Mouse (Mus musculus) embryo, embryonic 9.5 days (tissue): Measurements from ENCODE around the gene Cbx4.
"Not testable (repeated sequence)": the region's sequence is repeated elsewhere in the genome, so short reads cannot be mapped to it uniquely, and the experiment has no call there.

Experiments used
- DNase-seq: peaks from one replicate; pipeline ENCODE4 v3.0.0-alpha.2; 2017; ENCODE audit errors: extremely low spot score

Gene Cbx4

DNA sequence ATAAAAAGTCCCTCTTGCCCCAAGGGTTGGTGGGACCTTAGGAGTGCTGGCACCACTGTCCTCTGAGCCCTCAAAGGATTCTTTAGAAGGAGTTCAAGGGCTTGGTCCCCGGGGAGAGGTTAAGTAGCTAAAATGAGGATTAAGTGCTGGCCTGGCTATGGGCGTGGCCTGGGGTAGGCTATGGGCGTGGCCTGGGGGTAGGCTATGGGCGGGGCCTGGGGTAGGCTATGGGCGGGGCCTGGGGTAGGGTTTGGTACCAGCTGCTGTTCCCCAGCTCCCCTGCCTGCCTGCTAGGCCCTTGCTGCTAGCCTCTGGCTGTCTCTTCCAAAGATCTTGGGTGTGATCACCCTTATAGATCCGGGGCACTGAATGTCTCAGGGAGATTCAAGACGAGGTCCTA, 25.3 kb upstream of the Cbx4 start:
- DNase-seq = peak; percentile 64

DNA sequence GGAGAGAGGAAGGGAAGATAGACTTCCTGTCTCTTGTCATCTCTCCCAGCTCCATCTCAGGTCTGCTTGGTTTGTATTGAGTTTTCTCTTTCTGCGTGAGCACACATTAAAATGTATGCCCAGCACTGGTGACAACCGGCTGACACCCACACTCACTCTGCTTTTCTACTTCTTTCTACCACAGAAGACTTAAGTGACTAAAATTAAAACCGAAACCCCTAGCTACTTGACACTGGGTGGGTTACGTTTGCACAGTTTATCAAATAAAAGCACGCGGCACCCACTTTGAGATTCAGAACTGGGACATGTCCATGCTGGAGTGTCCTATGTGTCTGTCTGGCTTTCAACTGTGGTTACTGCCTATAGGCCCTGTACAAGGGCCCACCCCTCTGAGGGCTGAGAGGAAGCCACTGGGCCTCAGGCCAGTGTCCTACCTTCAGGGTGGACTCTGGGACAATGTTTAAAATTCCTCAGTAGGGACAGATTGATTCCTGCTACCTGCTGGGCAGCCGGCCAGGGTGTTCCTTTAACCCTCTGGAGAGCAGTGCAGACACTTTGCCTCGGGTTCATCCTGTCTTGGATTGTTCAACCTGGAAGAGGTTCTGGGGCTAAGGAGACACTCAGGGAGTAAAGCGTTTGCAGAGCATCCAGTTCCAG, 23.5 kb upstream of the Cbx4 start:
- no peak for DNase-seq

DNA sequence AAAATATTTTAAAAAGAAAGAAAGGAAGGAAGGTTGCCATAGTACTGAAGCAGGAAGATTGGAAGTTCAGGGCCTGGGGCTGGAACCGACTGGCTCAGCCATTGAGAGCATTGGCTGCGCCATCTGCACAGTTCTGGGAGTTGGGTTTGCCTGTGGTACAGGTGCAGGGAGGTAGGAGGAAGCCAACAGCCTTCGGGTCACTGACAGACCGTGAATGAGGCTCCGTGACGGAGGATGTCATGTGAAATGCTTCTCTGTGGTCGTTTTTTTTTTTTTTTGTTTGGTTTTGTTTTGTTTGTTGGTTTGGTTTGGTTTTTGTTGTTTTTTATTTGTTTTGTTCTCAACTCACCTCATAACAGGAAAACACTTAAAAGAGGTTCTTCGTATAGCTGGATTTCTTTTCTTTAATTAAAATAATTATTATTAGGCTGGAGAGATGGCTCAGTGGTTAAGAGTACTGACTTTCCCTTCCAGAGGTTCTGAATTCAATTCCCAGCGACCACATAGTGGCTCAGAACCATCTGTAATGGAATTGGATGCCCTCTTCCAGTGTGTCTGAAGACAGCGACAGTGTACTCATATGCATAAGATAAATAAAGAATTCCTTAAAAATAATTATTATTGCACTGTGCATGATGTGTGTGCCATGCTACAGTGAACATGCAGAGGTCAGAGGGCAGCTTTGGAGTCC, 22.7 kb upstream of the Cbx4 start:
- DNase-seq = no peak

DNA sequence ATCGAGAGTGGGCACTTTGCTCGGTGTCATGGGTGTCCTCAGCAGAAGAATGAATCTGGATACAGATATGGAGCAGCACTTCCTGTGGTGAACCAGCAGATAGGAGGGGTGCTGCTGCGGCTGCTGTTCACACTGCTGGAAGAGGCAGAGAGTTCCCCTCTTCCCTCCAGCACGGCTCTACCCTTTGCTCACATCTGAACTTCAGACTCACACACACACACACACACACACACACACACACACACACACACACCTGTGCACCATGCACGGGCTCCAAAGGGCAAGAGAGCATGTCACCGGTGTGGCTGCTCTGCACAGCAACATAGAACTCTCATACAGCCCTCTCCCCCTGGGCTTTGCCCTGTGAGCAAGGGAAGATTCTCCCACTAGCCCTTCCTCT, 20.3 kb upstream of the Cbx4 start:
- no peak for DNase-seq

DNA sequence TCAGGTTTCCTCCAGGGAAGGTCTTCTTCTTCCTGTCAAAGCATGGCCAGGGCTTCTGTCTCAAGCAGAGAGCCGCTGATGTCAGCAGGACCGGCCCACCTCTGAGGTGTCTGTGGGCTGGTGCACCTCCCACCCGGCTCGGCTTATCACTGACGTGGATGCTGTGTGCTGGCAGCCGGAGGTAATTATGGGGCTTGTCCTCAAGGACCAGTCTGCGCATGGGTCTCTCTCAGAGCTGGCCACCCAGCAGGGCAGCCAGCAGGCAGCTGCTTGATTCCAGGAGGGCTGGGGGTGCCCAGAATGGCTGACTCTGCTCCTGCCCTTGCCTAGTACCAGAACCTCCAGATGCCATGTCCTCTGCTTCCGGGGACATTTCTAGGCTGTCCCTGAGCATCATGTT, 19.7 kb upstream of the Cbx4 start:
- no peak for DNase-seq

DNA sequence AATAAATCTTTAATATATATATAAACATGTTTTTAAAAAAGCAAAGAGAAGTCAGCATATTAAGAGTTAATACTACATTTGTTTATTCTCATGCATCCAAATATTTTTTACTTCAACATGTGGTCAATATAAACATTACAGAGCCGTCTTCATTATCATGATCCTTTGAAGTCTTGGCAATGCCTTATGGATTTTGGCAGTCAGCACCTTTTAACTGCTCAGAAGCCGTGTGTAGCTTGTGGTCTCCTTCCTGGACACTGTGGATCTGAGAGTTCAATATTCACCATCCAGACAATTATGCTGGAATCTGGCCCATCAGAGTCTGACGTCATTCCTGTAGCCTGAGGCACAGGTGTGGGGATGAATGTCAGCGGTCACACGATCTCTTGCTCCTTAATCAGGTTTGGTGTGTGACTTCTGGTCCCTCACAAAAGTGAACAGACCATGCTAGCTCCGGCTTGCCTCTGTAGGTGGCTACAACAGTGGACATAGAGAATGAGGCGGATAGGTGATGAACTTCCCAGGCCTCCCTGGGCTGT, 19.1 kb upstream of the Cbx4 start:
- no peak for DNase-seq

DNA sequence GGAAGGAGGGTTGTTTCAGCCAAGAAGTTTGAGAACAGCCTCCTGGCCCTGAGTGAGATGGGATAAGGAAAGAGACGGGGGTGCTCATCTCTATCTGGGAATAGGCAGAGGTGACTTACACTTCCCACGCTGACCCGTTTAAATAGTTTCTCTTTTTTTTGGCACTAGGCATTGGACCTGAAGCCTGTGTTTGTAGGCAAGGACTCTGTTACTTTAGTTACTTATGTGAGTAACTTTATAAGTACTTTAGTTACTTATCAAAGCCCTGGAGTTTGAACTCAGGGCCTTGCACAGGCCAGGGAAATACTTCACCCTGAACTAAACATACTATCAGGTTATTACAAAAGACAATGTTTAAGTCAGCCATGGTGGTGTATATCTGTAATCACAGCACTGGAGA, 18.0 kb upstream of the Cbx4 start:
- DNase-seq = no peak

DNA sequence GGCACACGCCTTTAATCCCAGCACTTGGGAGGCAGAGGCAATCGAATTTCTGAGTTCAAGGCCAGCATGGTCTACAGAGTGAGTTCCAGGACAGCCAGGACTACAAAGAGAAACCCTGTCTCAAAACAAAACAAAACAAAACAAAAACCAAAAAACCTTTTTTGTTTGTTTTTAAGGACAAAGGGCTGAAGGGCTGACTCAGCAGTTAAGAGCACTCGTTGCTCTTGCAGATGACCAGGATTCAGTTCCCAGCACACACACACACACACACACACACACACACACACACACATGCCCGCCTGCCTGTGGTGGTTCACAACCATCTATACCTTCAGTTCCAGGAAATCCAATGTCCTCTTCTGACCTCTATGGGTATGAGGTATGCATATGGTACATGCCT, 14.3 kb upstream of the Cbx4 start:
- DNase-seq = not testable (repeated sequence)

DNA sequence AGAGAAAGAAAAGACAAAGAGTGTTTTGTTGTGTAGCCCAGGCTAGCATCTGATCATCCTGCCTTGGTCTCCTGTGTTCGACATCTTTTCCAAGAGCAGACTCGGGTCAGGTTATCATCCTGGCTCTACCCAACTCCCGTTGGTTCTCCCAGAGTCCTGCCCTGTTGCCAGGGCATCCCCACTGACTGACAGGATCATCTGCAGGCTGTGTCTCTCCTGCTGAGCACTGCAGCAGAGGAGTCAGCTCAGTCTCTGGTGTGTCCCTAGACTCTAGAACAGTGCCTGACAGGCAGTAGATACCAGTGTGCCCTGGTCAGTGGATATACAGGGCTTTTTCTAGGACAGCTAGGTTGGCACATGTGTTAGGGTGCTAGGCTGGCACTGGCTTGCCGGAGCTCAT, 12.2 kb upstream of the Cbx4 start:
- no peak for DNase-seq

DNA sequence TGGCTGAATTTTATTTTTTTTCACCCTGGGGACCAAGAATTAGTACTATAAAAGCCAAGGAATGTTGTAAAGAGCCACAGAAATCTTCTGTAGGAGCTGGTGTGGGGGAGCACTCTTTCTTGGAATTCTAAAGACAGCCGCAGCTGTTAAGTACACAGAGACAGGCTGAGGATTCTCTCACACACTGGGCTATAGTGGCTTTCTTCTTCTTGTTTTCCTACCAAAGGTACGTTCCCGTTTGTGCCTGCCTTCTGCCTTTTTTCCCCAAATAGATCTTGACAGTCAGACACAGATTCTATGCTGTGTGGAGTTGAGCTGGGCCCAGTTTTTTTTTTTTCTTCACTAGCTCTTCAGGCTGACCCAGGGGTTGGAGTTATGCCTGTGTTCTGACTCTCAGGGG, 9.4 kb upstream of the Cbx4 start:
- DNase-seq = no peak

DNA sequence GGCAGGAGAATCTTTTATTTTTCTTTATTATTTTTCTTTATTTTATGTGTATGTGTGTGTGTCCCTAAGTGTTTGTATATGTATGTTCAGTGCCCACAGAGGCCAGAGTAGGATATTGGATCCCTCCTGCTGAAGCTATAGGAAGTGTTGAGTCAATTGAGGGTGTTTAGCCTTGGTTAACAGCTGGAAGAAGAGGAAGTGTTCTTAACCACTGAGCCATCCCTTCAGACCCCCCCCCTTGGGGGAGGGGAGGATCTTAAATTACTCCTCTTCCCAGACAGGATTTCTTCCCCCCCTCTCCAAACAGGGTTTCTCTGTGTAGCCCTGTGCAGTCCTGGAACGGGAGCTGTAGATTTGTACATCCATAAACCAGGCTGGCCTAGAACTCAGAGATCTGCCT, 7.3 kb upstream of the Cbx4 start:
- DNase-seq = no peak

DNA sequence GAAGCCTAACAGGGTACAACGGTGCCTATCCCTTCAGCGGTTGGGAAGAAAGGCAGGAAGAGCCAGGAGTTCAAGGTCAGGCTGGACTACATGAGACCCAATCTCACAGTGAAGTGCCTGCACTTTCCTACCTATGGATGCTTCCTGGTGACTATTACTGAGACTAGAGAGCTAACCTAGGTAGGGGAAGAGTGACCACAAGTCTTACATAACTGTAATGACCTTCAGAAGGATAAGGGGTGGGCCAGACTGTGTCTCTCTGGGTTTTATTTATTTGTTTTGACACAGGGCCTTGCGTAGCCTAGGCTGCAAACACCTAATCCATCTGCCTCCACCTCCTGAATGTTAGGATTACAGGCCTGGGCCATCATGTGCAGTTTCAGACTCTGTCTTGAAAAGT, 6.3 kb upstream of the Cbx4 start:
- DNase-seq = no peak

DNA sequence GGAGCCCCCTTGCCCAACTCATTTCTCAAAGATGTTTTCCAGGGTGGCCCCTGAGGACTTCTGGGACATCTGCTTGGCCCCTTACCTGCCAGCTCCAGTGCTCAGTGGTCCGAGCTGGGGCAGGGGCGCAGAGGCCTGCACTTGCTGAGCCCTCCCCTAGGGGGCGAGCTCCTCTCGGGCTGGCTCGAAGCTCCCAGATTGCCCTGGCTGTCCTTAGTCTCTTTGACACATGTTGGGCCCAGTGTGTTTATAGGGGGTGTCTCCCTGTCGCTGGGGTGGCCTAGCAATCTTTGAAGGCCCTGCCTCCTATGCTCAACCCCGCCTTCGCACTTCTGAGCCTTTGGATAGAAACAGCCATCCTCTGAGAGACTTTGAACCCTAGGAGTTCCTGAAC, 5.6 kb upstream of the Cbx4 start:
- peak; percentile 84 for DNase-seq

DNA sequence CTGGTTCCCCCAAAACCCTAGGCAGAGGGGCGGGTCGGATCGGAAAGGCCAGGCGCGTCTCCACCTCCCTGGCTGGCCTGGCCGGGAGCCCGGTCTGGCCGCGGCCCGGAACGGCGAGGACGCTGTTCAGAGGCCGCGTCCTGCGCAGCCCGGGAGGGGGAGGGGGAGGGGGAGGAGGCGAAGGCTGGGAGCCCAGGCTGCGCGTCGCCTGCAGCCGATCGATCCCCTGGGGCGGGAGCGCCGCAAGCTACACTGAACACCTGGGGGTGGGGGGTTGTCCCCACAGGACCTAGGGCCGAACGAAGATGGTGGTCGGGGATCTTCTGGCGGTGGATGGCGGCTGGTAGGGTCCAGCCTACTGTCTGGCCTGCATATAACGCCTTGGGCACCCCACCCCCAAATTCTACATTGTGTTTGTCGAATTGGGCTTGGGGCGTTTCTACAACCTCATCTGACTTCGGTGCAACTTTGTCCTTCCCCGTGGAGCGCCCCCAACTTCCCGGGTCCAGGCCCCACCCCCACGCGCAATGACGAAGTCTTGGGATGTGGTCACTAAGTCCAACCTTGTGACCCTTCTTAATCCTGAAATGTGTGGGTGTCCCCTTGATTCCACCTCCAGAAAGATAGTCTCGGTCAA, 5.1 kb upstream of the Cbx4 start:
- peak; percentile 80 for DNase-seq

DNA sequence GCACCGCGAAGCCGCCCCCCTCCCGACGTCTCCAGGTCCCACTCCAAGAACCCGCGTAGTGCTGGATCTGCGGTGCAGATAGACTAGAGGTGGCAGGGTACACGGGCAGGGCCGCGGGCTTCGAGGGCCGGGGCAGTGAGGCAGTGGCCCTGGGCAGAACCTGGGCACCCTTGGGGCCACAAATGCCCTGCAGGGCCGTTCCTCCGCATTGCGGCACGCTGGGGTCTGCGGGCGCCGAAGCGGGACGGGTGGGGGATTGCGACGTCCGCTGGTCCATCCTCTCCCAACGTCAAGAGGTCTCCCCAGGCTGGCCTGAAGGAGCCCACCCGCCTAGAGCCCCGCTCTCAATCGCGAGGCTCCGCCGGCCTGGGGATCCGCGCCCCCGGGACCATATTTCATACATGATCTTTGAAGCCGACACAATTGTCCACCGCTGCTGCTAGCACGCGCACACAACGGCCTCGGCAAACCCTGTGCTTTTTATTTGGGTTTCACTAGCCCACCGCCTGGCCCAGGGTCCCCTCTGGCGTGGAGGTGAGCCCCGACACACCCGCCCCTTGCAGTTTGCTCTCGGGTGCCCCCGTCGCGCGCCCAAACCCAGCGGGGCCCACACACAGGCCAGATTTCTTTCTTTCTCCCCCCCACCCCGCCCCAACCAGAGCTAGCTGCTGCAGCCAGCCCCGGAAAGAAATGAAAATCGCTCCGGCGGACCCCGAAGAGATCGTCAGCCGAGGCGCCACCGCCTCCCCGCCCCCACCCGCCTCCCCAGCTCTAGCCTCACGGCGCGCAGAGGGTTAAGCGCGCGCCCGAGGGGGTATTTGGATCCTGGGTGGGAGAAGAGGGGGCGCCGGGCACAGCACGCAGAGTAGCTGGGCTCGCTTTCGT, 4.3 kb upstream of the Cbx4 start:
- peak; percentile 42 for DNase-seq

DNA sequence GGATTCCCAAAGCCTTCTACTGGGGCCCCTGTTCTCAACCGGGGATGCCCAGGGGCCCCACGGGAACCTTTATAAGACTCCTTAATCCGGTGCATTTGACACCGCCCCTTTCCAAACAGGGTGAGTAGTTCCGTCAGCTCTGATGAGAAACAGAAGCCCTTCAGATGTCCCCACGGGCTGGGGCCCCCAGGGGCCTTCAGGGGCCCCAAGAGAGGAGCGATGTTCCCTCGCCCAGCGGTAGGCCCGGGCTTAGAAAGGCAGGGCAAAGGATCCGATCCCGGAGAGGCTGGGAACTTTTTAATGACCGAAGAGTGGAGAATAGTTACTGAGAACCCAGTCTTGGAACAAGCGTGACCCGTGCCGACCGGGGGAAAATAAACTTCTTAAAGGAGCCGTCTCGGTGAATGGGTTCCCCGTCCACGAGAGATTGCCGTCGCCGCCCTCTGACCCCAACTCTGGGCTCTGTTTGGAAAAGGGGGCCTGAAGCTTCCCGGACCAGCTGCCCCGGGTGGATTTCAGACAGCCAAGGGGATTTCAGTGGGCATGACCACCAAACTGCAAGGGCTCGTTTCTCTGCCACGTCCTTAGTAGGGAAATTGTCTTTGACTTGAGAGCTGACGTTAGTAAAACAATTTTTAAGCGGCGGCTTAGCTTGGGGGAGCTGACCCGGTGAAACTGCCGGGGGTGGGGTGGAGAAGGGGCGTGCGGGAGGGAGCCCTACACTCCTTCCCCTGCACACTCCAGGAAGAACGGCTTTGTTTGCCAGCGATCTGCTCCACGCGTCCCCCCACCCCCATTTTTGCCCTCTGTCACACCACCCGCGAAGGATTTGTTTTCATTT, 3.4 kb upstream of the Cbx4 start:
- DNase-seq = peak; percentile 44

DNA sequence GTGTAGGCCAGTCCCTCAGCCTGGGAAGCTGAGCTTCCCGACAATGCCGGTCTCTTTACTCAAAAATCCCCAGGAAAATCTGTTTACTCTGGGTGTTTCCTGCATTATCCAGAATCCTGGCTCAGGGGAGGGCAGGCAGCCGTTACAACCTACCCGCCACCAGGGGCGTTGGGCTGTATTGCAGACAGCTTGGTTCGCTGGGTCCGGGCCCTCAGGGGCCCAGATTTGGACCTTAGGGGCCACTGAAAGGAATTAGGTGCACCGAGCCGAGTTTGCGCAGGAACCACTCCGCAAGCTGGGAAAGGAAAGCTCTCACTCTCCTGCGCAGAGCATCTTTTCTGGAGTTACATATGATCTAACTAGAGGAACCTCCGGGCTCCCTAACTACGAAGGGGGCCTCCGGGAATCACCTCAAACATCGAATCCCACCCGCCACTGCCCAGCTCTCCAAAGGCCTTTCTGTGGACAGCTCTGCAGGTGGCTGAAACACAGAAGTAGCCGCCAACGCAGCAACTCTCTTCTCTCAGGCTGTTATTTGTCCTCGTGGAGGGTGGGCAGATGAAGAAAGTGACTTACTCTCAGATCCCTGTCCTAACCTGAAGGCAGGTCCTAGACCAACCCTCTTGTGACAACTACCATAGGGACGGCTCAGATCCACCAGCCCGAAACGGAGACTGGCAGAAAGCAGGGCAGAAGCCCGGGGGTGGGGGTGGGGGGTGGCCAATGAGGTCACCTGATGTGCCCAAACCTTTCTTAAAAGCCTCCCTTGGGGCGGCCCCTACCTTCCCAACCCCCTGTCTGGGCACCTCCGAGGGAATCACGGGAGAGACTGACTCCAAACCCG, 2.6 kb upstream of the Cbx4 start:
- DNase-seq = peak; percentile 36

DNA sequence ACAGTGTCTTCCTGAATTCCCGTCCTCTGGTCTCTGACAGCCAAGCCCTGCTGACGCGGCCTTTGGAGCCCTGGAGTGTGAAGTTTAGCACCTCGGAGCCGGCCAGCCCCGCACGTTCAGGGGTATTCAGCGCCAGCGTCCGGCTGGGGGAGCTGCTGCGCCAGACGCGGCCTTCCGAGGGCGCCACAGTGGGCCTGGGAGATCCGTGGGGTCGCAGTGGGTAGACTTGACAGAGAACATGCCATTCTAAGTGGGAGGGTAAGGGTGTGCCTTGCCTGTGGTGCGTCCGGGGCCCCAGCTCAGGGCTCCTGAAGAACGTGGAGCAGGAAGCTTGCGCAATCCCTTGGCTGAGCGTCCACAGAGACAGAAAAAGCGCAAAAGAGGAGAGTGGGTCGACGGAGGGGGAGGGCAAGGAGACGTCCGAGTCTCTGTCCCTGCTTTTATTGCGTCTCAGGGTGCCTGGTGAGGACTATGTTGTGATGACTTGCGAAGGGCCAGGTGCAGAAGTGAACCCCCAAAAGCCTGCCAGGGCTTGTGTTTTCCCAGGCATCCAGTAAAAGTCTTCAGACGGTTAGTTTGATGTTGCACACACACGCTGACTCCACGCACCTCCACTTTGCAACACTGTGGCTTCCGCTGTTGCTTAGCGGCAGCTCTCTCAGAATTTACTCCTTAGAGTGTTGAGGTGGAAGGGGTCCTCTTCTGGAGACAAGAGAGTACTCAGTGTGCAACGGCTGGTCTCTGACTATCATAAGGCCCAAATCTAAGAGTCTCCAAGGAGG, 1.5 kb upstream of the Cbx4 start:
- DNase-seq = peak; percentile 53

DNA sequence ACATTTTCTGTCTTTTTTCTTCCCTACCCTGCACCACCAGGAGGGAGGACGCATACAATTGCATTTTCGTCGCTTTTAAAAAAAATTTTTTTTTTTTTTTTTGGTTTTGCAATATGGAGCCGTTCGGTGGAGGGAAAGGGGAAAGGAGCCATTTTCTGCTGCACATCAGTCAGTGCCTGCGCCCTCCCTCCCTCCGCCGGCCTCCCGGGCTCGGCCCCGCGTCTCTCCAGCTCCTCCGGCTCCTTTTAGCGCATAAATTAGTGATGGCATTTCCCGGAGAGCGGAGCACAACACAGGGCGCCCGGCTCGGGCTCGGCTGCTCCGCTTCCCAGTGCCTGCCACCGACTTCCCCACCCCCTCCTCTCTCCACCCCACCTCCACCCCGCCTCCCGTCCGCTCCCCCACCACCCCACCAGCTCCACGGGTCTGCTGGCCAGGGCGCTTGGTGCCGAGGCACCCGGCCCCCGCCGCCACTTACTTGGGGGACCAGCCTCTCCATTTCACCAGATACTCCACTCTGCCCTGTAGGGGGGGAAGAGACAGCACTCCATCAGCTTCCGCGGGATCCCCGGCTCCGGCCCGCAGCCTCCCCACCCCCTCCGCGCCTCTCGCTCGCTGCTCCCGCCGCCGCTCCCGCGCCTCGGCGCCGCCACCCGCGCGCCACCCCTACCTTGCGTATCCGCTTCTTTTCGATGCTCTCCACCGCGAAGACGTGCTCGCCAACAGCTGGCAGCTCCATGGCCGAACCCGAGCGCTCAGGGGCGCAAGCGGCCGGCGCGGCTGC, 550 bp downstream of the Cbx4 start:
- DNase-seq = peak; percentile 78
